Mouse (Mus musculus) heart, postnatal 0 days (tissue): ENCODE data around the gene Magel2. TPM values are rescaled to one million over a fixed set of nuclear protein-coding genes. Genes with fewer than 3 reads are reported as not detected.
A peak's percentile ranks its signal among the peaks of the same experiment; 100 is the strongest.

ENCODE experiments used
- ATAC-seq: fragments of 200-750 bp; cut with Nextera tagmentation; 2 replicates; pipeline ENCODE4 v1.8.0; 2017; ENCODE audit warnings: low read depth, moderate number of reproducible peaks, moderate library complexity; ENCODE audit not compliant: insufficient read depth
- DNase-seq: peaks from one replicate; pipeline ENCODE4 v3.0.0-alpha.2; 2016; ENCODE audit warnings: low spot score
- H3K27ac ChIP-seq: fragments of 300-500 bp; sonication (generic); 2 replicates; pipeline ENCODE4 v1.5.1; 2014; ENCODE audit warnings: low read depth, mild to moderate bottlenecking
- H3K27me3 ChIP-seq: fragments of 300-500 bp; sonication (generic); 2 replicates; pipeline ENCODE4 v1.6.1; 2014; ENCODE audit warnings: low read length, mixed read lengths; ENCODE audit not compliant: control insufficient read depth, insufficient read depth
- H3K36me3 ChIP-seq: fragments of 300-500 bp; sonication (generic); replicated peaks from 2 replicates; pipeline ENCODE4 v1.6.1; 2014; ENCODE audit warnings: low read length, mixed read lengths; ENCODE audit not compliant: control insufficient read depth, insufficient read depth
- H3K4me1 ChIP-seq: fragments of 300-500 bp; sonication (generic); 2 replicates; pipeline ENCODE4 v1.6.1; 2014; ENCODE audit warnings: antibody characterized with exemption; ENCODE audit not compliant: control insufficient read depth, insufficient read depth
- H3K4me2 ChIP-seq: fragments of 300-500 bp; sonication (generic); 2 replicates; pipeline ENCODE4 v1.6.1; 2014; ENCODE audit warnings: low read depth, mild to moderate bottlenecking, low read length, moderate library complexity
- H3K4me3 ChIP-seq: fragments of 300-500 bp; sonication (generic); 2 replicates; pipeline ENCODE4 v1.5.1; 2014; ENCODE audit warnings: low read depth, low read length
- H3K9ac ChIP-seq: fragments of 300-500 bp; sonication (generic); replicated peaks from 2 replicates; pipeline ENCODE4 v1.6.1; 2014; ENCODE audit warnings: low read depth, low read length, mixed read lengths
- H3K9me3 ChIP-seq: fragments of 300-500 bp; sonication (generic); replicated peaks from 2 replicates; pipeline ENCODE4 v1.6.1; 2016; ENCODE audit warnings: low read length; ENCODE audit not compliant: control insufficient read depth
- CTCF ChIP-seq: IDR thresholded peaks from 2 replicates; pipeline ENCODE4 v1.5.1; 2016; ENCODE audit warnings: antibody characterized with exemption, control low read depth, low read depth
- EP300 ChIP-seq: IDR thresholded peaks from 2 replicates; pipeline ENCODE4 v1.6.1; 2016; ENCODE audit warnings: antibody characterized with exemption, low read depth
- WGBS: fragments of 180-500 bp; shearing (Covaris S2); extraction: QIAGEN DNeasy Blood & Tissue Kit; methylation state at CpG from one replicate; pipeline ENCODE4 v1.1.7; 2014; 5-methylcytosine and 5-hydroxymethylcytosine counted together
- polyA plus RNA-seq: library from polyadenylated mRNA; unstranded; fragments of >200 nt; fragmentation: Nextera tagmentation; extraction: Ambion mirVana; gene quantifications from 2 replicates; pipeline ENCODE4 v1.2.1, GENCODE M21; 2015
- total RNA-seq: library from RNA; depleted of rRNA; stranded (reverse); fragments of >200 nt; gene quantifications from 2 replicates; pipeline ENCODE4 v1.2.3, GENCODE M21; 2014; ENCODE audit warnings: low replicate concordance

Magel2 gene
- total and polyA plus RNA-seq, 2 experiments from 2014 or later = 0.33 to 0.46 TPM

DNA sequence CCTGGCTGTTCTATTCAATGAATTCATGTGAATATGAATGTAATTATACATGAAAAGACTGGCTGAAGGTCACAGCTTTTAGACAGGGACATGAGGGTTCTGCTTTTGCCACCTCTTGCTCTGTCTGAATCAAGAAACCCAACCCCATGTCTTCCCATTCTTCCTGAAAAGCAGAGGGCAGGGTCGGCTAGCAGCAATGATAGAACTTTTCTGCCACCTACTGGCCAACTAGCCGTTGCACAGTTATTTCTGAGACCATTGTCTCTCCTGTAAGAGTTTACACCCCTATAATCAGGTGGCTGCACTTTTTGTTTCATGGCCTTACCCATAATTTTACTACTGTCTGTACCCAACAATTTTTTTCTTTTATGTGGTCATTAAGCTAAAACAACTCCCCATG lies 5.6 kb downstream of the Magel2 start:
- TF ChIP-seq EP300 (no peak), CTCF (peak; percentile 64)
- DNase-seq (no peak), ATAC-seq (no peak)
- Histone ChIP-seq H3K9me3 (no peaks in the 10 kb centered on the region; the same call in 1 of the 2 replicates), H3K27me3 (no peaks in the 10 kb centered on the region), H3K4me2 (no peak overlapping the region), H3K4me1 (no peaks in the 10 kb centered on the region), H3K4me3 (no peak overlapping the region), H3K27ac (no peak overlapping the region), H3K36me3 (no peaks in the 10 kb centered on the region), H3K9ac (no peak overlapping the region)
- 5% methylated on average over 2 of the region's 2 CpGs for WGBS

DNA sequence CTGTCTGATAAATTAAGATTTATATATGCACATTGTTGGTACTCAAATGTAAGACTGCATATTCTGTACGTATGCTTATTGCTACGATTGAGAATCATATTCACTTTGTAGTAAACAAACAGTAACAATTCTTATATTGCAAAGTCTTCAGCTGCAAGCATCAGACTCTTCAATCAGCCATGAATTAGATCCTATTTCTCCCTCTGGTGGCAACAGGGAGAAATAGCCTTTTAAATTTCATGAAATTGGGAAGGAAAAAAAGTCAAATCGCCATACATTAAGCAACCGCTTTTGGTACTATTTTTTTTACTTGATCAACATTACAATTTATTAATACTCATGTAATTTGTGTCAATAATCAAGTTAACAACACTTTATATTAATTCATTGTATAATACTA lies 11.5 kb downstream of the Magel2 start:
- Histone ChIP-seq H3K4me3 (no peak overlapping the region), H3K4me2 (no peak overlapping the region), H3K4me1 (no peaks in the 10 kb centered on the region), H3K36me3 (no peaks in the 10 kb centered on the region), H3K27me3 (no peaks in the 10 kb centered on the region), H3K9ac (no peak overlapping the region), H3K27ac (no peak overlapping the region), H3K9me3 (no peaks in the 10 kb centered on the region)
- no peak for ATAC-seq
- no peak for TF ChIP-seq EP300
- TF ChIP-seq CTCF = peak; percentile 32
- DNase-seq = no peak
- WGBS = 30% methylated on average over 4 of the region's 4 CpGs

GRCm38 (mm10) chr7:62392202-62392601 lies 15.4 kb downstream of the Magel2 start:
- H3K9me3 ChIP-seq = no peaks in the 10 kb centered on the region
- H3K4me3 ChIP-seq = no peak overlapping the region
- WGBS = 47% methylated on average over 1 of the region's 1 CpGs
- DNase-seq (no peak), ATAC-seq (no peak)
- no peaks in the 10 kb centered on the region for H3K4me1 ChIP-seq
- no peaks in the 10 kb centered on the region for H3K27me3 ChIP-seq
- H3K27ac ChIP-seq = no peak overlapping the region
- TF ChIP-seq EP300 (no peak), CTCF (no peak)
- H3K9ac ChIP-seq = no peak overlapping the region
- H3K36me3 ChIP-seq = no peaks in the 10 kb centered on the region
- H3K4me2 ChIP-seq = no peak overlapping the region

GRCm38 (mm10) chr7:62406573-62407050 lies 29.8 kb downstream of the Magel2 start:
- Histone ChIP-seq H3K36me3 (no peaks in the 10 kb centered on the region), H3K9me3 (no peaks in the 10 kb centered on the region), H3K4me1 (no peaks in the 10 kb centered on the region), H3K27me3 (no peaks in the 10 kb centered on the region), H3K9ac (no peak overlapping the region), H3K27ac (no peak overlapping the region), H3K4me3 (no peak overlapping the region), H3K4me2 (no peak overlapping the region)
- 43% methylated on average over 19 of the region's 19 CpGs for WGBS
- no peak for TF ChIP-seq EP300
- TF ChIP-seq CTCF = no peak
- ATAC-seq (no peak), DNase-seq (no peak)

GRCm38 (mm10) chr7:62407803-62408202 lies 31.0 kb downstream of the Magel2 start:
- Histone ChIP-seq H3K9me3 (no peaks in the 10 kb centered on the region), H3K27me3 (no peaks in the 10 kb centered on the region), H3K4me2 (no peak overlapping the region), H3K4me3 (no peak overlapping the region), H3K4me1 (no peaks in the 10 kb centered on the region), H3K36me3 (no peaks in the 10 kb centered on the region), H3K9ac (no peak overlapping the region), H3K27ac (no peak overlapping the region)
- TF ChIP-seq EP300 (no peak), CTCF (no peak)
- no peak for DNase-seq
- 50% methylated on average over 3 of the region's 3 CpGs for WGBS
- no peak for ATAC-seq

GRCm38 (mm10) chr7:62415222-62415621 lies 38.4 kb downstream of the Magel2 start:
- no peak overlapping the region for H3K4me2 ChIP-seq
- H3K27me3 ChIP-seq = no peaks in the 10 kb centered on the region
- ATAC-seq (no peak), DNase-seq (no peak)
- H3K27ac ChIP-seq = no peak overlapping the region
- WGBS = 55% methylated on average over 1 of the region's 1 CpGs
- H3K36me3 ChIP-seq = no peaks in the 10 kb centered on the region
- peaks cover 10% of the 10 kb centered on the region; the same call in 1 of the 2 replicates for H3K4me1 ChIP-seq
- H3K4me3 ChIP-seq = no peak overlapping the region
- 0 out of 2 replicates have a peak, but pooled peaks cover 8% of the 10 kb centered on the region for H3K9me3 ChIP-seq
- no peak for TF ChIP-seq EP300
- TF ChIP-seq CTCF = no peak
- H3K9ac ChIP-seq = no peak overlapping the region
